Mouse (Mus musculus) kidney, adult 9 months (tissue): ENCODE results near the gene Tmem150c.
A peak's percentile ranks its signal among the peaks of the same experiment; 100 is the strongest.

ENCODE experiments used
- DNase-seq: peaks from one replicate; pipeline ENCODE4 v3.0.0; 2022

Tmem150c gene

DNA sequence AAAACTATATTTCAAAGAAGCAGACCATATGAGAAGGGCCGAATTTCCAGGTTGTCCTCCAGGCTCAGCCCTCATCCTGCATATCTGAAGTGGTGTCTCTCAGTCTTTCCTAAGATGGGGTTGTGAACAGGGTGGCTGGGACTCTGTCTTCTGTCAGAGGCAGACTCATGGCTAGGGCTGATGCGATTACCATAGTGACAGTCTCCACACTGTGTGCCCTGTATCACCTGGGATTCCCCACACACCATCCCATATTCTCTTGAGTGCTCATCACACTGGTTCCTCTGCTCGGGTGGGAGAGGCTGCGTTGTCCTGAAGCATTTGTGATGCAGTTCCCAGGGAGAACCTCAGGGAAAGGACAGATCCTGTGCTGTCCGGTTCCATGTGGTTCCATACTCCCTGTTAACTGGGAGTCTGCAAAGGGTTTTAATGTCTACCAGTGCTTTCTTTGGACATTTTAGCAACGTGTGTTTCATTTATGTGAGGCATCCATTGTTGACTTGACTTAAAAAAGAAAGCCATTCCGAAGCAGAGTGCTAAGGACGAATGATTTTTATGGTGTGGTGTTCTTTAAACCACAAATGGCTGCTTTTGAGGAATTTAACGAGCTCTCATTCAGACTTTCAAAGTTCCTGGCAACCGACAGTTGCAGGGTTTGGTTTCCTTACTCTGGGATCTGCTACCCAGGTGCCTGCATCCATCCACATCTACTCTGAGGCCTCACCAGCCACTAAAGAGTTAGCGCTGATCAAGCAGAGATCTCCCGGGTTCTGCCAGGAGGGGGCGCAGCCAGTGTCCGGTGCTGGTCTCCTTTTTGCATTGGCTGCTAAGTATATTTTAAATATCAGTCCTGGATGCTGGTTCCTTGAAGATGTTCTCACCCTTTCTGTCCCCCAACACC, 7.2 kb upstream of the Tmem150c start:
- peak; percentile 38 for DNase-seq

GRCm38 (mm10) chr5:100163368-100163767, 3.8 kb upstream of the Tmem150c start:
- DNase-seq: no peak

- no peak for DNase-seq
These were observed 3.2 kb upstream of the Tmem150c start for GRCm38 (mm10) chr5:100162857-100163256.

GRCm38 (mm10) chr5:100162053-100162452, 2.4 kb upstream of the Tmem150c start:
- no peak for DNase-seq

DNA sequence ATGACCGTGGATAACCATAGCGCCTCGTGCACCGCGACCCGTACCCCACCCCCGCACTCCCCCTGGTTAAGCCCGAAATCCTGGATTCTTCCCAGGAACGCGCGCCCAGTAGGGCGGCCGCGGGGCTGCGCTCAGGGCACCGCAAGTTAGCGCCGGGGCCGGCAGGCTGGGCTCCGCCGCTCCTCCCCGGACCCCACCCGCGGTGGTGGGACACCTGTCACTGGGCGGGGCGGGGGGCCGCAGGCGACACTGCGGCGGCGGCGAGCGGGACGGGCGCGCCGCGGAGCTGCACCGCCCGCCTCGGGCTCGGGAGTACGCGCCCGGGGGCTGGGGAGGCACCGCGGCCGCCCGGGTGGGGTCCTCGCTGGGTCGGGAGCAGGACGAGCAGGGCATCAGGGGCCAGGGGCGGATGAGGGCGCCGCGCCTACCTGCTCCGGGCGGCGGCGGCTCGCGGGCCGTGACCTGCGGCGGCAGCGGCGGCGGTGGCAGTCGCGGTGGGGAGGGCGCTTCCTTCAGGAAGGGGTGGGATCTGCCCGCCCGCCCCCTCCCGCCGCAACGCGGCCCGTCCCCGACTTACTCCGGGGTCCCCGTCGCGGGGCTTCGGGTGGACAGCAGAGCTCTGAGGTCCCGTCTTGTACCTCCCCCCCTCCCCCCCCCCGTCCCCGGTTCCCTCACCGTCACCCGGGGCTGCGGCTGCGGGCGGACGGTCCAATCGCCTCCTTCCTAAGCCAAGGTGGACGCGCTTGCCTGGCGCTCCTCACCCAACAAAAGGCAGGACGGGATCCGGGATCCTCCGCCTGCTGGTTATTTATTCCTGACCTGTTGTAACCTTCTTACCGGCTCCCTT, 594 bp downstream of the Tmem150c start:
- peak; percentile 40 for DNase-seq

DNA sequence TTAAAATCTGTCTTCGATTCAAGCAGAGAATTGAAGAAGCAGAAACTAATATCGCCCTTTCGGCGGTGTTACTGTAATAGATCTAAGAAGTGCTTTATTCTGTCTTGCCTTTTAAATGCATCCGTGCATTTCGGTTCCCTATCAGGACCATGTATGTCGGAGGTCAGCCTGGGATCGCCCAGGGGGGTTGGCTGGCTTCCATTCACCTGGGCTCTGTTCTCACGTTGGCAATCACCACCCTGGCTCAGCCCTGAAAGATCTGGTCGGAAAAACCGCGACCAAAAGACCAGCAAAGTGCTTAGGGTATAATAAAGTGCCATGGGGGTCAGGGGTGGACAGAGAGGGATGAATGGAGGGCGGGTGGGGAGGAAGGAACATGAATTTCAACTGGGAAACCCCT, 1.3 kb downstream of the Tmem150c start:
- peak; percentile 13 for DNase-seq

GRCm38 (mm10) chr5:100155646-100156045, 4.0 kb downstream of the Tmem150c start:
- no peak for DNase-seq

GRCm38 (mm10) chr5:100149967-100150366, 9.6 kb downstream of the Tmem150c start:
- DNase-seq: no peak

- no peak for DNase-seq
These were observed 14.8 kb downstream of the Tmem150c start for GRCm38 (mm10) chr5:100144836-100145235.

GRCm38 (mm10) chr5:100127283-100127682, 32.3 kb downstream of the Tmem150c start:
- no peak for DNase-seq

DNA sequence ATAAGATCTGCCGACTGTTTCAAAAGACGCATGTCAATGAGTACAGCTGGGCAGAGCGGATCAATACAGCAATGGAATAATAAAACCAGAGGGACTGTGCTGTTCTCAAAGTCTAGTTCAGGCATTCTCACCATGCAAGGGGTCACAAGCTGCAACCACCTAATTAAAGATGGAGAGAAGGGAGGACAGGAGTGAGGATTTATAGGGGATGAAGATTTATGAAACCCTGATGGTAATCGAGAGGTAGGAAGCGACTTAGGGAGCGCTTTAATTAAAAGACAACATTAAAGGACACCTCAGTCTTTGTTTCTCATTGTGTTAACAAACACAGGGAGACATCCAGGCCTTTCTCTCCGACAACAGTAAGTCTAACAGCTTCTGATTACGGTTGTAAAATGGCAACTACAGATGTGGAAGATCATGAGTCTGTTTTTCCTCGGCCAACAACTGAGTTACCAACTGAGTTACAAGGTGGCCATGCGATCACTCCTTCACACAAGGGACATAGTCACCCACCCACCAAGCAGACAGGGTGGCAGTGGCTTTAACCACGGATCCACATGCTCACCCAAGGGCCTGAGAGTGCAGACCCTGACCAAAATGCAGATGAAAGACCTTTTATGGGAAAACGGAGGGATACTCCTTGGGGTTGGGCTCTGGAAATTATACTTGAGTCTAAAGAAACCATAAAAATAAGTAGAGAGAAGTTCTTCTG, 34.0 kb downstream of the Tmem150c start:
- no peak for DNase-seq

- DNase-seq: no peak
These were observed 35.1 kb downstream of the Tmem150c start for GRCm38 (mm10) chr5:100124530-100124929.

DNA sequence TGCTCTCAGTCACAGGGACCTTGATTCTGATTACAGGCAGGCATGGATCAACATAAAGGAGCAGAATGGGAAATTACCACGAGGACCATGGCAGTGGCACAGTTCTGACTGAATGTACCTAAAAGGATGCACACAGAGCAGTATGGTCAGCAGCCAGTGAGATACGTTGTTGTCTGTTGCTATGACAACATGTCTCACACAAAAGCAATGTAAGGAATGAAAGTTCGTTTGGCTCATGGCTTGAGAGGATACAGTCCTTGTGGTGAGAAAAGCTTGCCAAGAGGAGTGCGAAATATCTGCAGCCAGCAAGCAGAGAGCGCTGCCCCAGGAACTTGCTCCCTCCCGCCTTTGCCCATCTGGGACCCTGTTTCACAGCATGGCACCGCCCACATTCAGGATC, 36.3 kb downstream of the Tmem150c start:
- DNase-seq: no peak

DNA sequence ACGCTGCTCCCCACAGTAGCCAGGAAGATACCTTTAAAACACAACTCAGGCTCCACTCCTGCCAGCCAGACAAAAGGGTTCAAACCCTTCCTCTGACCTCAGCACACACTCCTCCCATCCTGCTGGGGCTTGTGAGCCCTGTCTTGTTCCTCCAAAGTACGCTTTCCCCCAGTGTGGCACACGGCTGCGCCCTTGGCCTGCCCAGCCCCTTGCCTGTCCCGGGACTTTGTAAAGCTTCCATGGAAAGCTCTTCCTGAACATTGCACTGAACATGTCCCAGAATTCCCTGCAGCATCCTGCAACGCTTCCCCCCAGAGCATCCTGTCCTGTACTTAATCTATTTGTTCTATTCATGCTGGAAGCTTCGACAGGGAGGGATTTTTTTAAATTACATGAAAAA, 38.4 kb downstream of the Tmem150c start:
- no peak for DNase-seq

GRCm38 (mm10) chr5:100120711-100121141, 38.9 kb downstream of the Tmem150c start:
- no peak for DNase-seq

- DNase-seq: no peak
These were observed 40.3 kb downstream of the Tmem150c start for GRCm38 (mm10) chr5:100119331-100119730.

- DNase-seq: no peak
These were observed 46.2 kb downstream of the Tmem150c start for GRCm38 (mm10) chr5:100113403-100113802.

DNA sequence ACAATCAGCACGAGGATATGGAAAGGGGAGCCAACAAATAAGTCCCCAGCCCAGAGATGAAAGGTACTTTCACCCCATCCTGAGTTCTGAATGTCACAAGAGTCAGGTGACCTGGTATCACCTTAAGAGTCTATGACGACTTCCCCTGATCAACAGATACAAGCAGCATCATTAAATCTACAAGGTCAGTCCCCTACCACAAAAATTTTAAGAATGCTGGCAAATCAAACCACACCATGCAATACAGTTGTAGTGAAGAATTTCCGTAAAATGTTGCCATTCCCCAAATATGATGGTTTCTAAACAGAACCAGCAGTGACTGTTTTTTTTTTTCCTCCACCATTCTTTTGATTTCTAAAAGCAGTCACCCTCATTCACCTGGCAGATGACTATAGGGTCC, 49.0 kb downstream of the Tmem150c start:
- no peak for DNase-seq

- DNase-seq: peak; percentile 19
These were observed 49.9 kb downstream of the Tmem150c start for GRCm38 (mm10) chr5:100109543-100110282.

- no peak for DNase-seq
These were observed 50.7 kb downstream of the Tmem150c start for GRCm38 (mm10) chr5:100108866-100109265.

- DNase-seq: no peak
These were observed 57.2 kb downstream of the Tmem150c start for GRCm38 (mm10) chr5:100102395-100102794.

DNA sequence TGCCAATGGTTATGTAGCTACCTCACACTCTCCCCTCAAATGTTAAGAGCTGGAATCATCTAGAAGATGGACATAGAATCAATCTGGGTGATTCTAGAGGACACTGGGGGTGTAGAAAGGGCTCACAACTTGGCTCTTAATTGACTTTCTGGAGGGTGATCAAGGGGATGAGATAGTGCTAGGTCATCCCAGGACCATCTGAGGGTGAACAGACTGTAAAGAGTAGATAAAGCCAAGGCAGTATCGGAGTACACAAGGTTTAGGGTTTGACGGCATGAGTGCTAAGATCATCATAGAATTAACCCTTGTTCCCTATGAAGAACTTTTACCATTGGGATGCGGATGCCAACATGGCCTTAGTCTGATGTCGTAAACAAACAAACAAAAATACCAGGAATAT, 61.6 kb downstream of the Tmem150c start:
- no peak for DNase-seq
